Mouse (Mus musculus) adrenal gland, postnatal 25 days (tissue): ENCODE measurements around the gene Mtg1. TPM values are rescaled to one million over a fixed set of nuclear protein-coding genes. Genes with fewer than 3 reads are reported as not detected.

Source experiments
- DNase-seq: peaks from one replicate; pipeline ENCODE4 v3.0.0; 2021; ENCODE audit warnings: mixed read lengths
- total RNA-seq: library from RNA; stranded (reverse); gene quantifications from 2 replicates; pipeline ENCODE4 v1.2.3, GENCODE M21; 2021

Mtg1 gene
- total RNA-seq, 1 experiment from 2014 or later, result 35.9 TPM

- no peak for DNase-seq
Observed at GRCm38 (mm10) chr7:140188391-140189328, 51.3 kb downstream of the Mtg1 start.

DNA sequence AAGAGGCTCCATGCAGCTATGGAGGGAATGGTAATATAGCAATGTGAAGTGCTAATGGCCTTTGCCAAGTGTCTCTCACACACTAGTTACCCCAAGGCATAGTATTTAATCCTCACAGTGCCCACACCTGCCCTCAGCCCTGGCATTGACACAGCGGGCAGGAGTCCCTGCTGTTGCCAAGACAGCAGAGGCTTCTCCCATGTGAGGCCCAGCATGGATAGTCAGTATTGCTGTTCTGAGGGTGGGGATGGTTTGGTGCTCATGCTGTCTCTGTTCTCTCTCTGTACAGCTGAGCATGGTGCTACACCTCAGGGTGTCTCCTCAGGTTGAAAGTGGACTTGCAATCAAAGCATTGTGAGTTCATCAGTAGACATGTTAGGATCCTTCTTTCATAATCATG lies 53.1 kb downstream of the Mtg1 start:
- DNase-seq, result no peak

- no peak for DNase-seq
Observed at GRCm38 (mm10) chr7:140192445-140192844, 55.1 kb downstream of the Mtg1 start.

- no peak for DNase-seq
Observed at GRCm38 (mm10) chr7:140192851-140193250, 55.5 kb downstream of the Mtg1 start.

- DNase-seq, result no peak
Observed at GRCm38 (mm10) chr7:140194031-140194430, 56.7 kb downstream of the Mtg1 start.

DNA sequence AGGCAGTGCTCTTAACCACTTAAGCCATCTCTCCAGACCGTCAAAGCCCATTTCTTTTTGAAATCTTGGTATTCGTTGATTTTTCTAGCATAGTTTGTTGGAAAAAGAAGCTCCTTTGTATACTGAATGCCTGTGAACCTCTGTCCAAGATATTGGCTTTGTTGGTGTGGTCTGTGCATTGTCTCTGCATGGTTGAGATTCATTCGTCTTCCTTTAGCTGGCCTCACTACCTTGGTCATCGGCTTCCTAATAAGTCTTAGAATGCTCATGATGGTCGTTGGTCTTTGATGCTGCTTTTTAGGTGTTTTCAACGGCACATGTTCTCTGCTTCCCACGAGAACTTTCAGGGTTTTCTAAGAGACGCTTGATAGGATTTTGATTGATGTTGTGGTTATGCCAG lies 58.6 kb downstream of the Mtg1 start:
- DNase-seq, result no peak

Other genes starting within 250 kb of the Mtg1 start
- 0.57 and 1.1 TPM in 2 replicates for gene Kndc1, start 242.9 kb upstream of the Mtg1 start, total RNA-seq
- not detected in 2 replicates for gene Utf1, start 193.8 kb upstream of the Mtg1 start, total RNA-seq
- gene 6430531B16Rik, start 158.8 kb upstream of the Mtg1 start, total RNA-seq, result 0.61 TPM in 1 of 2 replicates, not detected in the other
- 1.9 and 2.1 TPM in 2 replicates for gene Adam8, start 145.0 kb upstream of the Mtg1 start, total RNA-seq
- 24.5 and 26.2 TPM in 2 replicates for gene Zfp511, start 101.2 kb upstream of the Mtg1 start, total RNA-seq
- 21.1 and 31.8 TPM in 2 replicates for gene Tubgcp2, start 100.9 kb upstream of the Mtg1 start, total RNA-seq
- not detected in 2 replicates for gene Msx3, start 88.5 kb upstream of the Mtg1 start, total RNA-seq
- gene Caly, start 55.0 kb upstream of the Mtg1 start, total RNA-seq, result 5.8 and 6.1 TPM in 2 replicates
- gene Prap1, start 44.2 kb upstream of the Mtg1 start, total RNA-seq, result not detected in 2 replicates
- gene Fuom, start 35.1 kb upstream of the Mtg1 start, total RNA-seq, result 68.5 and 85.2 TPM in 2 replicates
- 30.3 and 33.5 TPM in 2 replicates for gene Paox, start 21.8 kb upstream of the Mtg1 start, total RNA-seq
- gene Echs1, start 21.1 kb upstream of the Mtg1 start, total RNA-seq, result 435 and 524 TPM in 2 replicates
- 0.76 and 0.79 TPM in 2 replicates for gene Sprn, start 17.3 kb downstream of the Mtg1 start, total RNA-seq
- gene Olfr522, start 27.2 kb downstream of the Mtg1 start, total RNA-seq, result not detected in 2 replicates
- gene Olfr523, start 35.7 kb downstream of the Mtg1 start, total RNA-seq, result not detected in 2 replicates
- not detected in 2 replicates for gene Olfr524, start 68.4 kb downstream of the Mtg1 start, total RNA-seq
- gene Cd163l1, start 80.7 kb downstream of the Mtg1 start, total RNA-seq, result not detected in 2 replicates
- gene 5830411N06Rik, start 109.7 kb downstream of the Mtg1 start, total RNA-seq, result not detected in 2 replicates
- not detected in 2 replicates for gene Olfr525, start 183.3 kb downstream of the Mtg1 start, total RNA-seq
- not detected in 2 replicates for gene Olfr527, start 196.5 kb downstream of the Mtg1 start, total RNA-seq
- not detected in 2 replicates for gene Olfr60, start 224.1 kb downstream of the Mtg1 start, total RNA-seq
- gene Olfr530, start 238.8 kb downstream of the Mtg1 start, total RNA-seq, result not detected in 2 replicates